Mouse (Mus musculus): ENCODE measurements at regions not wholly inside any gene's neighbourhood (a gene's known extent, or its start where the extent isn't known, plus 50 kb on each side); places are given as distances from the start of the nearest gene placed in this dataset.
"Not testable (repeated sequence)": the region's sequence is repeated elsewhere in the genome, so short reads cannot be mapped to it uniquely, and the experiment has no call there.

DNA sequence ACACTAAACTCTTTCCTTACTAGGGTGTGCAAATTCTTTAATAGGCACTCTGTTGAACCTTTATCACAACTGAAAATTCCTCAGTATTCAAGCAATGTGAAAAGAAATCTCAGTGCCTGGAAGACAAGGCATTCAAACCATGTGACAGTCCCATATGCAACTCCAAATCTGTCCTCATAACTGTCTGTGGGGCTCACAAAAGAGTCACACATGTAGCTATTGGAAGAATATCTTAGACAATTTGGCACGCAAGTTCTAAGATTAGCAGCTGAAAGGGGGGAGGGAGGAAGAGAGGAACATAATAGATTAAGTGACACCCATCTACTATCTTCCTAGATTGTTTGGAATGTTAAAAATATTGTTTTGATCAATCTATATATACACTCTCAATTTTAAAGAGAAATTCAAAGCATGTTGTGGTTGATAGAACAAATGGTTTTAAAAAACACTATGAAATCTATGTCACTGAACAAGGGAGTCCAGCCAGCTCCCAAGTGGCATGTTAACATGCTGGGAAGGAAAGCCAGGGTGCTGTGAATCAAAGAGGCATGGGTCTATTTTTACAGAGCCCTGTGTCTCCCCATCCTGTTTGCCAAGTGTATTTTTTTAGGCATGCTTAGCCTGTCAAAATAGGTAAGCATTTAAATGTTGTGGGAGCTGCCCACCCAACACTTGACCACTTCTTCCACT, 177.7 kb upstream of the Zfp770 start:
- no peaks in the 10 kb centered on the region for H3K4me1 ChIP-seq (ENCODE audit: insufficient read depth)
- no peak overlapping the region for H3K4me2 ChIP-seq
- H3K27me3 ChIP-seq (ENCODE audit: insufficient read depth, low read length), result no peaks in the 10 kb centered on the region
- no peaks in the 10 kb centered on the region for H3K36me3 ChIP-seq (ENCODE audit: insufficient read depth)
- DNase-seq, result peak; percentile 12
- H3K9ac ChIP-seq, result no peak overlapping the region
- no peak for ATAC-seq (ENCODE audit: insufficient read depth)
- H3K9me3 ChIP-seq (ENCODE audit: low read depth, low read length), result no peaks in the 10 kb centered on the region
- H3K4me3 ChIP-seq (ENCODE audit: low read depth, low read length), result no peak overlapping the region
- WGBS, result 61% methylated on average over 1 of the region's 1 CpGs
- no peak for TF ChIP-seq CTCF (IDR thresholded peaks at IDR 0.05; ENCODE audit: low read depth)
- no peak overlapping the region for H3K27ac ChIP-seq (ENCODE audit: low read depth)

DNA sequence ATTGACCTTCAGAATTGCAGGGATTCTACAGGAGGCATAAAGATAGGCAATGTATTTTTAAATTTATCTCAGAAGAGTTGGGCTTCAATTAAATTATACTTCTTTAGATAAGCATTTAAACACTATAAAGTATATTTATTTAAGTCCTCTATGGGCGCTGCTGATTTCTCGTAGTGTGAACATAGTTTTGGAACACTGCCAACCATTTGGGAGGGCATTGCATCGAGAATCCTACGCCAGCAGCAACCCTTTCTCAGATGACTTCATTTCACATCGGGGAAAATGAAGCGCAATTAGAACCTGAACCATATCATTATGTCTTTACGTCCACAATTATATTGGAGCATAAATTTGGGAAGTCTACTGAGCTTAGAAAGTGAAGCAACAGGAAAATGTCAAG, 172.2 kb upstream of the Zfp770 start:
- peak; percentile 70 for DNase-seq
- WGBS, result 30% methylated on average over 7 of the region's 7 CpGs

DNA sequence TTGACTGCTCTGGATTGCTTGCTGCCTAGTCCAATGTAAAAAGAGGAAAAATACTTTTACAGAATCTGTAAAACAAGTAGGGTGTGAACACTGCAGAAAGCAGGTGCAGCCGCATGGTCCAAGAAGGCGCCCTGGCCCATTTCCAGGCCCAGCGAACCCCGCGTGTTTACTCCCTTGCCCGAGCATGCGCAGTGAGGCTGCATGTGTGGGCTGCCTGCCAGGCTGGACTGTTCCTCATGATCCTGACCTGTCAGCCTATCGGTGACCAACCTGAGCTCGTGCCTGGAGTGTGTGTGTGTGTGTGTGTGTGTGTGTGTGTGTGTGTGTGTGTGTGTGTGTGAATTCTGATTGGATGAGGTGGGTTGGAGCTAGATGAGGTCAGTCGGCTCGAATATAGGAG, 152.6 kb upstream of the Zfp770 start:
- not testable (repeated sequence) for H3K4me2 ChIP-seq; H3K36me3 ChIP-seq (ENCODE audit: insufficient read depth); H3K27me3 ChIP-seq (ENCODE audit: insufficient read depth, low read length); H3K9ac ChIP-seq; H3K9me3 ChIP-seq (ENCODE audit: low read depth, low read length); ATAC-seq (ENCODE audit: insufficient read depth); H3K4me3 ChIP-seq (ENCODE audit: low read depth, low read length); H3K27ac ChIP-seq (ENCODE audit: low read depth); H3K4me1 ChIP-seq (ENCODE audit: insufficient read depth)
- peak; percentile 47 for DNase-seq
- 61% methylated on average over 11 of the region's 11 CpGs for WGBS

More for the DNA sequence above, 172.2 kb upstream of the Zfp770 start:
- H3K9me3 ChIP-seq (ENCODE audit: low read depth, low read length), result no peaks in the 10 kb centered on the region
- no peak for ATAC-seq (ENCODE audit: insufficient read depth)
- no peaks in the 10 kb centered on the region for H3K4me1 ChIP-seq (ENCODE audit: insufficient read depth)
- no peak overlapping the region for H3K27ac ChIP-seq (ENCODE audit: low read depth)
- H3K9ac ChIP-seq, result no peak overlapping the region
- H3K36me3 ChIP-seq (ENCODE audit: insufficient read depth), result no peaks in the 10 kb centered on the region
- H3K4me3 ChIP-seq (ENCODE audit: low read depth, low read length), result no peak overlapping the region
- H3K27me3 ChIP-seq (ENCODE audit: insufficient read depth, low read length), result no peaks in the 10 kb centered on the region
- H3K4me2 ChIP-seq, result 0 out of 2 replicates have a peak overlapping the region, but pooled peaks have one; percentile 4
- TF ChIP-seq CTCF (IDR thresholded peaks at IDR 0.05; ENCODE audit: low read depth), result no peak

DNA sequence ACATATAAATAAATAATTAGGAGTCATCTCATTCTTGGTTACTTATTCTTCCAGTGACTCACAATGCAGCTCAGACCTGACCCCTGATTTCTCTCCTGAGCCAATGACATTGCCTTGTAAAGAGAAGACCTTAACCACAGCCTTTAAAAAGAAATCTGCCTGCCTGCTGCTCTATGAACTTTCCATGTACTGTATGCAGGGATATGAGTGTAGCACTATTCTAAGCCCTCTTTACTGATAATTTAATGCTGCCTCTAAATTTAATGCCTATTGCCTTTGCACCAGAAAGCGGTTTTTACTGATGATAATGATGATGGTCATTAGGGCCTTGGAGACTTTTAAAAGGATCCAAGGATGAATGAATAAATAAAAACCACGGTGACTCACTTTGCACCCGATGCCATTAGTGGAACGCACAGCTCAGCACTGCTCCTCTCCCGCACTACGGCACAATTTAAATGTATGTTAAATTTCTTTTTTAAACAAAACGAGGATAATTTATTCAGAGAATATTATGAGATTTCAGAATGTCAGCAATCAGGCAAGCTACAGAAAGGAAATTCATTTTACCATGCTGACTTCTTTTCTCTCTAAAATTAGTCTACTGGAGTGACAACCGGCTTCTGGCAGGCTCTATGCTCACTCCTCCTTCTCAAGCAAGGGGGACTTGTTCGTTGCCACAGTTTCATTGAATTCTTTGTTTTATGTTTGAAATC, 139.5 kb upstream of the Zfp770 start:
- Histone ChIP-seq H3K4me2 (no peak overlapping the region), H3K9ac (no peak overlapping the region), H3K27ac (ENCODE audit: low read depth) (no peak overlapping the region), H3K4me3 (ENCODE audit: low read depth, low read length) (no peak overlapping the region), H3K9me3 (ENCODE audit: low read depth, low read length) (no peaks in the 10 kb centered on the region), H3K4me1 (ENCODE audit: insufficient read depth) (no peaks in the 10 kb centered on the region), H3K36me3 (ENCODE audit: insufficient read depth) (no peaks in the 10 kb centered on the region), H3K27me3 (ENCODE audit: insufficient read depth, low read length) (no peaks in the 10 kb centered on the region)
- WGBS, result 79% methylated on average over 9 of the region's 9 CpGs
- no peak for ATAC-seq (ENCODE audit: insufficient read depth)
- DNase-seq, result no peak
- TF ChIP-seq CTCF (IDR thresholded peaks at IDR 0.05; ENCODE audit: low read depth), result no peak

DNA sequence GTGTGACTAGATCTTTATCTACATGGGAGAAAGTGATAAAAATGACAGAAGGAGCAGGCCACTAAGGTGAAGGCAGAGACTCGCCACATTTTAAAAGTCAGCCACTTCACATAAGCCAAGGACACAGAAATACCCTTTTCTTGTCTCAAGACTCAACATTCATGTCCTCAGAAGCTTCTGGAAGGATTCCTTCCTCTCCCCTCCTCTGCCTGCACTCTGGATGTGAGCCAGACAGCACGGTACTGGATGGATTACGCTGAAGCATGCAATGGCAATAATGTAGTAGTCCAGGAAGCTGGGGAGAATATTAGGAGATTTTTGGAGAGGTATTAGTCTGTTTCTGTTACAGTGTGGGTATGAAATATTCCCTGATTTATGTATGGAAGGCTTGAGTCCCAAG, 100.5 kb upstream of the Zfp770 start:
- H3K4me2 ChIP-seq, result no peak overlapping the region
- H3K36me3 ChIP-seq (ENCODE audit: insufficient read depth), result no peaks in the 10 kb centered on the region
- no peak overlapping the region for H3K9ac ChIP-seq
- no peaks in the 10 kb centered on the region for H3K27me3 ChIP-seq (ENCODE audit: insufficient read depth, low read length)
- TF ChIP-seq CTCF (IDR thresholded peaks at IDR 0.05; ENCODE audit: low read depth), result no peak
- H3K9me3 ChIP-seq (ENCODE audit: low read depth, low read length), result no peaks in the 10 kb centered on the region
- 58% methylated on average over 3 of the region's 3 CpGs for WGBS
- DNase-seq, result no peak
- H3K27ac ChIP-seq (ENCODE audit: low read depth), result no peak overlapping the region
- H3K4me3 ChIP-seq (ENCODE audit: low read depth, low read length), result no peak overlapping the region
- H3K4me1 ChIP-seq (ENCODE audit: insufficient read depth), result no peaks in the 10 kb centered on the region
- no peak for ATAC-seq (ENCODE audit: insufficient read depth)

DNA sequence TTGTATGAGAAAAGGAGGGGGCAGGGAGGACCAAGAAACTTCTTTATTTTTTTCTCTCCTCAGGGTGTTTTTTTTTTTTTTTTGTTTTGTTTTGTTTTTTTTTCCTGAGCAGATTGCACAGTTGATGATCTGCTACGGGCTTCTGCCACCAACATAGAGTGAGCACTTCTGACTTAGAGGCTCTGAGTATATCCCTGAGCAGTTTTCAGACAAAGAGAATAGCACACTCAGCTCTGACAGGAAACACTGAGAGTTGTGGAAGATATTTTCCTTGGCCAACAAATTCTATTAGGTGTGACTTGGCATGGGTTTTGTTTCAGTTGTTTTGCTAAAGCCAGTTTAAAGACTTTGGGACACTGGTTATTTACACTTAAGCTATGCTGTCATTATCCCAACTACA, 93.8 kb upstream of the Zfp770 start:
- peak; percentile 66; the same call in 1 of the 2 replicates for ATAC-seq (ENCODE audit: insufficient read depth)
- Histone ChIP-seq H3K9me3 (ENCODE audit: low read depth, low read length) (no peaks in the 10 kb centered on the region), H3K4me2 (no peak overlapping the region), H3K27ac (ENCODE audit: low read depth) (no peak overlapping the region), H3K4me1 (ENCODE audit: insufficient read depth) (0 out of 2 replicates have a peak, but pooled peaks cover 7% of the 10 kb centered on the region), H3K9ac (no peak overlapping the region), H3K36me3 (ENCODE audit: insufficient read depth) (no peaks in the 10 kb centered on the region), H3K4me3 (ENCODE audit: low read depth, low read length) (no peak overlapping the region), H3K27me3 (ENCODE audit: insufficient read depth, low read length) (no peaks in the 10 kb centered on the region)
- no peak for TF ChIP-seq CTCF (IDR thresholded peaks at IDR 0.05; ENCODE audit: low read depth)
- DNase-seq, result peak; percentile 73
- WGBS, result 50% methylated on average over 1 of the region's 1 CpGs

DNA sequence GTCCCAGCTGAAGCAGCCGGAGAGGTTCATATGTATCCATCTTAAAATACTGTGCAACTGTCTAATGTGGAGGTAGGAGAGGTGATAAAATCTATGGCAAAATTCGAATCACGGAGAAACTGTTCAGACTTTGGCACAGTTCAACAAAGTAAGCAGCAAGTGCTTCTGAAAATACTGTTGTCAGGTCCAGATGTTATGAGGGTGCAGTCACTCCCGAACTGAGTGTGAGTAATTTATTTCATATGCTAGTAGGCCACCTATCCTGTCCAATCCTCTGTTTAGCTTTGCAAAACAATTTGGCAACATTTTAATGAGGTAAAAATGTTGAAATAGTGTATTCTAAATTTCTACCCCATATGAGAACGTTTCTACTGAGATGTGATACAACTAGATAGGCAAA, 90.1 kb upstream of the Zfp770 start:
- ATAC-seq (ENCODE audit: insufficient read depth), result peak; percentile 53; the same call in 1 of the 2 replicates
- Histone ChIP-seq H3K4me2 (no peak overlapping the region), H3K36me3 (ENCODE audit: insufficient read depth) (no peaks in the 10 kb centered on the region), H3K9me3 (ENCODE audit: low read depth, low read length) (no peaks in the 10 kb centered on the region), H3K4me1 (ENCODE audit: insufficient read depth) (0 out of 2 replicates have a peak, but pooled peaks cover 7% of the 10 kb centered on the region), H3K27me3 (ENCODE audit: insufficient read depth, low read length) (no peaks in the 10 kb centered on the region), H3K9ac (no peak overlapping the region), H3K27ac (ENCODE audit: low read depth) (no peak overlapping the region), H3K4me3 (ENCODE audit: low read depth, low read length) (no peak overlapping the region)
- no peak for TF ChIP-seq CTCF (IDR thresholded peaks at IDR 0.05; ENCODE audit: low read depth)
- WGBS, result 36% methylated on average over 5 of the region's 5 CpGs
- peak; percentile 66 for DNase-seq
